Mouse (Mus musculus): ENCODE results near the gene Donson. TPM values are rescaled to one million over a fixed set of nuclear protein-coding genes. Genes with fewer than 3 reads are reported as not detected.

Gene Donson
- 3.5 TPM for polyA plus RNA-seq (2012; fragmentation: generic; extraction: Trizol)

DNA sequence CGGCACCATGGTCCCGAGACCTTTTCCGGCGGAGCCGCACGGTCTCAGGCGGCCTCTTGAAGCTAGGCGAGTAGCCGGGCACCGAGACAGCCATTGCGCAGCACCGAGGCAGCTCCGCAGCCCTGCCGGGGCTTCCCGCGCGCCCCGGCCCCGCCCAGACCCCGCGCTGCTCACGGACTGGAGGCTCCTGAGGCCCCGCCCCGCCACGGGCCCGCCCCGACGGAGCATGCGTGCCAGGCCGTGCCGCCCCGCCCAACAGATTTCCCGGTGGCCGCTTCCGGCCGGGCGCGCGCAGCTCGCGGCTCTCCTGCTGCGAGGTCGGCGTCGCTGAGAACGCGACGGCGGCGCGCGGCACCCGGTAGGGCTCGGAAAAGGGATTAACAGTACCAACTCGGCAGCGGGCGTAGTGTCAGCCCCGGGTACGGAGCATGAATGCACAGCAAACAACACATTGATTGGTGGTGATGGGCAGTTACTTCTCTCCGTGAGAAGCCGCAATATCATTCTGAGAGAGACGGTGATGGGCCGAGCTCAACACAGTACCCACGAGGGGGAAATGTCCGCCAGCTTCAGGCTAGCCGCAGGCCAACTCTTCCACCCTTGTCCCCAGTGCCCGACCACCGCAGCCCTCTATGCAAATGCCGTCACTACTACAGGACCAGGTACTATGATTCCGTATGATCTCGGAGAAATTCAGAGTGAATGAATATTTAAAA, at the start of gene Donson:
Gene Donson, minus strand, starts transcription at position 152 of the 716 bp plus-strand sequence.
- peak; percentile 83 for TF ChIP-seq POLR2AphosphoS2 (IDR thresholded peaks at IDR 0.05; ENCODE audit: insufficient read length, low read depth)
- peak; percentile 92 for TF ChIP-seq POLR2A (IDR thresholded peaks at IDR 0.05; ENCODE audit: insufficient read length, low read depth)
- peak in 1 of 3 experiments; percentile 6 for TF ChIP-seq MYOD1 (IDR thresholded peaks at IDR 0.05; ENCODE audit: control insufficient read depth in 1 of 3, insufficient read length in 2 of 3, low read depth in 2 of 3)
- no peak for TF ChIP-seq CEBPB (IDR thresholded peaks at IDR 0.05; ENCODE audit: insufficient read depth, poor library complexity, severe bottlenecking)
- TF ChIP-seq MYOG (IDR thresholded peaks at IDR 0.05; ENCODE audit: control insufficient read depth in 1 of 3, insufficient read depth in 1 of 3, insufficient read length in 2 of 3, low read depth in 2 of 3), result peak in 1 of 3 experiments; percentile 3
- peak within 1 kb of the TSS; percentile 46 for H3K4me3 ChIP-seq
- no peaks in the 10 kb centered on the region for H3K36me3 ChIP-seq (ENCODE audit: control insufficient read depth, insufficient read depth)
- peaks cover 4% of the 10 kb centered on the region for H3K79me2 ChIP-seq (ENCODE audit: control insufficient read depth, insufficient read depth)
- H3ac ChIP-seq (ENCODE audit: control insufficient read depth, insufficient read length), result peak within 1 kb of the TSS; percentile 51
- peak within 1 kb of the TSS; percentile 99 for H3K4me2 ChIP-seq (ENCODE audit: low read depth)
- no peaks in the 10 kb centered on the region for H3K27me3 ChIP-seq (ENCODE audit: control insufficient read depth, insufficient read depth, insufficient read length)

DNA sequence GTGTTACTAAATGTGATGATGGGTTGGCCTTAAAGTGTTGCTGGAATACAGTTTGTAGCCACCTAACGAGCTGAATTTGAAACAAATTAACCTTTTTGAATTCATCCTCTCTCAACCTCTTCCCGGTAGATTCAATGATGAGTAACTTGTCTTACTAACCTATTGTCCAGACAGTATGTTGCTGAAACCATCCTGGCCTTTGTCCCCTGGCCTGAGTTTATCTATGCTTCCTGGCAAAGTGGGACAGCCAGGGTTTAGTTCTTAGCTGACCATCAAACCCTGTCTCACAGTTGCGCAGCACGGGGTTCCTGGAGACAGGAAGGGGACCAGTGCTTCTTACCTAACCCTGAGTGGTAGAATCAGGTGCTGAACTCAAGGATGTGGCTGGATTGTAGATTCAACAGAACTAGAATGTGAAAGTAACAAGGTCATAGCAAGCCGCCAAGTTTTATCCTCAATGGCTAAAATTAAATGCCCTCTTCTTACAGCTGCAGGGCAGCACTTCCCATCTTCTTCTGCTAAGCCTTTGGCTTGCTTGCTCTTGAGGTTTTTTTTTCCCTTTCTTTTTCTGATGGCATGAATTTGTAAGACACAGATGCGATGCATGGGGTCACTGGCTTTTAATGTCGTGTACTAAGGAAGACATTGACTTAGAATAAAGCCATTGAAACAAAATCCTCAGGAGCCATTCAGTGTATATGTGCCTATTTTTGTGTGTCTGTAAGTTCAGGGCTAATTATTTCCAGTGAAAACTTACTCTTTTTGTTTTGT, 47.7 kb upstream of the Donson start:
- Histone ChIP-seq H3K4me2 (ENCODE audit: low read depth) (no peak overlapping the region), H3ac (ENCODE audit: control insufficient read depth, insufficient read length) (no peak overlapping the region), H3K79me2 (ENCODE audit: control insufficient read depth, insufficient read depth) (peaks cover 99% of the 10 kb centered on the region), H3K27me3 (ENCODE audit: control insufficient read depth, insufficient read depth, insufficient read length) (no peaks in the 10 kb centered on the region), H3K36me3 (ENCODE audit: control insufficient read depth, insufficient read depth) (no peaks in the 10 kb centered on the region), H3K4me3 (no peak overlapping the region)
- TF ChIP-seq MYOG (IDR thresholded peaks at IDR 0.05; ENCODE audit: control insufficient read depth in 1 of 3, insufficient read depth in 1 of 3, insufficient read length in 2 of 3, low read depth in 2 of 3) (no peak), REST (IDR thresholded peaks at IDR 0.05; ENCODE audit: insufficient read depth, insufficient read length) (no peak), POLR2A (IDR thresholded peaks at IDR 0.05; ENCODE audit: insufficient read length, low read depth) (no peak), MAX (IDR thresholded peaks at IDR 0.05; ENCODE audit: low read depth) (no peak), SRF (IDR thresholded peaks at IDR 0.05; ENCODE audit: control insufficient read depth, insufficient read length, low read depth) (no peak), USF1 (IDR thresholded peaks at IDR 0.05; ENCODE audit: low read depth) (no peak), CEBPB (IDR thresholded peaks at IDR 0.05; ENCODE audit: insufficient read depth, poor library complexity, severe bottlenecking) (no peak), MYOD1 (IDR thresholded peaks at IDR 0.05; ENCODE audit: control insufficient read depth in 1 of 3, insufficient read length in 2 of 3, low read depth in 2 of 3) (no peak), POLR2AphosphoS2 (IDR thresholded peaks at IDR 0.05; ENCODE audit: insufficient read length, low read depth) (no peak), TCF12 (IDR thresholded peaks at IDR 0.05; ENCODE audit: insufficient read depth, poor library complexity, severe bottlenecking) (no peak), E2F4 (IDR thresholded peaks at IDR 0.05; ENCODE audit: insufficient read depth) (no peak), TCF3 (IDR thresholded peaks at IDR 0.05; ENCODE audit: insufficient read length, low read depth) (no peak)

DNA sequence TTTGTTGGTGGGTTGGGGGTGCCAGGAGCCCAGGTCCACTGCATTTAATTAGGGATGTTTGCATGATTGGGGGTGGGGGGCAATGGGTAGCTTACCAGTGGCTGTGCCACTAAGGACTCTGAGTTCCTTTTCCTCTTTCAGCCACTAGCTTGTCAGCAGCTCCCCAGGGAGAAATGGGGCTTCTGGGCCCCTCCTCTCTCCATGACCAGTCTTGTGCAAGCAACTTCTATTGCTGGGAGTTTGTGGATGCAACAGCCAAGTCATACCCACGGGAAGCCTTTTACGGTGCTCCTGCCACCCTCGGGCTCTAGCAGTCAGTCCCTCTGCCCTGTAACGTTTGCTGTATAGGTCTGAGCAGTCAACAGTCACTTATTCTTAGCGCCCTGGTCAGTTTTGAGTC, 46.2 kb upstream of the Donson start:
- H3K27me3 ChIP-seq (ENCODE audit: control insufficient read depth, insufficient read depth, insufficient read length), result no peaks in the 10 kb centered on the region
- no peaks in the 10 kb centered on the region for H3K36me3 ChIP-seq (ENCODE audit: control insufficient read depth, insufficient read depth)
- peaks cover 96% of the 10 kb centered on the region for H3K79me2 ChIP-seq (ENCODE audit: control insufficient read depth, insufficient read depth)
- no peak overlapping the region for H3K4me2 ChIP-seq (ENCODE audit: low read depth)
- TF ChIP-seq POLR2AphosphoS2 (IDR thresholded peaks at IDR 0.05; ENCODE audit: insufficient read length, low read depth) (no peak), USF1 (IDR thresholded peaks at IDR 0.05; ENCODE audit: low read depth) (no peak), TCF12 (IDR thresholded peaks at IDR 0.05; ENCODE audit: insufficient read depth, poor library complexity, severe bottlenecking) (no peak), TCF3 (IDR thresholded peaks at IDR 0.05; ENCODE audit: insufficient read length, low read depth) (no peak), POLR2A (IDR thresholded peaks at IDR 0.05; ENCODE audit: insufficient read length, low read depth) (no peak), CEBPB (IDR thresholded peaks at IDR 0.05; ENCODE audit: insufficient read depth, poor library complexity, severe bottlenecking) (no peak), MYOG (IDR thresholded peaks at IDR 0.05; ENCODE audit: control insufficient read depth in 1 of 3, insufficient read depth in 1 of 3, insufficient read length in 2 of 3, low read depth in 2 of 3) (no peak), MAX (IDR thresholded peaks at IDR 0.05; ENCODE audit: low read depth) (no peak), E2F4 (IDR thresholded peaks at IDR 0.05; ENCODE audit: insufficient read depth) (no peak), REST (IDR thresholded peaks at IDR 0.05; ENCODE audit: insufficient read depth, insufficient read length) (no peak), MYOD1 (IDR thresholded peaks at IDR 0.05; ENCODE audit: control insufficient read depth in 1 of 3, insufficient read length in 2 of 3, low read depth in 2 of 3) (no peak), SRF (IDR thresholded peaks at IDR 0.05; ENCODE audit: control insufficient read depth, insufficient read length, low read depth) (no peak)
- no peak overlapping the region for H3ac ChIP-seq (ENCODE audit: control insufficient read depth, insufficient read length)
- no peak overlapping the region for H3K4me3 ChIP-seq

DNA sequence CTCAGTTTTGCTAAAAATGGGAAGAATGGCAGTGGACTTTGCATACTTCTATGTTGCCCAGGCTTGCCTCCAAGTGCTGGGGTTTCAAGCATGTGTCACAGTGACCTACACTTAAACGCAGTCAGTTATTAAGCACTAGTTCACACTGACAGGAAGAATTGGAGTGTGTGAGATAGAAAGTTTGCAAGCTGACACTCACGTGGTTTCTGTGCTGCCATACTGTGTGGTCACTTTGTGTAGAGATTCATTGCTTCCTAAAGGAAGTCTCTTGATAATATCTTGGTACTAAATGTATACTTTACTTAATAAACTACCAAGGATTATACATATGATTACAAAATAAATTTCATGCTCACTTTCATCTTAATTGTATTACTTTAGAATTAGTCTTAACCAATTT, 44.2 kb upstream of the Donson start:
- TF ChIP-seq MYOD1 (IDR thresholded peaks at IDR 0.05; ENCODE audit: control insufficient read depth in 1 of 3, insufficient read length in 2 of 3, low read depth in 2 of 3) (no peak), TCF12 (IDR thresholded peaks at IDR 0.05; ENCODE audit: insufficient read depth, poor library complexity, severe bottlenecking) (no peak), TCF3 (IDR thresholded peaks at IDR 0.05; ENCODE audit: insufficient read length, low read depth) (no peak), MYOG (IDR thresholded peaks at IDR 0.05; ENCODE audit: control insufficient read depth in 1 of 3, insufficient read depth in 1 of 3, insufficient read length in 2 of 3, low read depth in 2 of 3) (no peak), CEBPB (IDR thresholded peaks at IDR 0.05; ENCODE audit: insufficient read depth, poor library complexity, severe bottlenecking) (no peak), MAX (IDR thresholded peaks at IDR 0.05; ENCODE audit: low read depth) (no peak), REST (IDR thresholded peaks at IDR 0.05; ENCODE audit: insufficient read depth, insufficient read length) (no peak), USF1 (IDR thresholded peaks at IDR 0.05; ENCODE audit: low read depth) (no peak), E2F4 (IDR thresholded peaks at IDR 0.05; ENCODE audit: insufficient read depth) (no peak), POLR2AphosphoS2 (IDR thresholded peaks at IDR 0.05; ENCODE audit: insufficient read length, low read depth) (no peak), POLR2A (IDR thresholded peaks at IDR 0.05; ENCODE audit: insufficient read length, low read depth) (no peak), SRF (IDR thresholded peaks at IDR 0.05; ENCODE audit: control insufficient read depth, insufficient read length, low read depth) (no peak)
- no peaks in the 10 kb centered on the region for H3K36me3 ChIP-seq (ENCODE audit: control insufficient read depth, insufficient read depth)
- H3K4me2 ChIP-seq (ENCODE audit: low read depth), result no peak overlapping the region
- H3ac ChIP-seq (ENCODE audit: control insufficient read depth, insufficient read length), result no peak overlapping the region
- peaks cover 78% of the 10 kb centered on the region for H3K79me2 ChIP-seq (ENCODE audit: control insufficient read depth, insufficient read depth)
- H3K4me3 ChIP-seq, result no peak overlapping the region
- no peaks in the 10 kb centered on the region for H3K27me3 ChIP-seq (ENCODE audit: control insufficient read depth, insufficient read depth, insufficient read length)
